Mouse (Mus musculus): Measurements from ENCODE around the gene Mlst8.

DNA sequence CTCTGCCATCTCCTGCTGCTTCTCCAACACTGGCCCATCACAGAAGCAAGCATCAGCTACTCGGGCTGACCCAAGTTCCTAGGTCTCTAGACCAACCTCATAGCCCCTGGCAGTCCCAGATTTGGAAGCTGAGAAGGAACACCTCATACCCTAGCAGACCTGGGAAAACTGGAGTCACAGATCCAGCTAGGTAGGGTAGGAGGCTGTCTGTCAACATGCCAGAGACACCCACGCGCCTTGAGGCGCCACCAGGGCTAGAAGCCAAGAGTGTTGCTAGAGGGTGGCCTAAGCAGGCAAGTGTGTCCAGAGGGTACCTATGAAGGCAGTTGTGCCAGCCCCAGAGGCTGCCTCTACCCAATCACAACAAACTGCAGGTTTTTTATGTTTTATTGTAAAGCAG is 35.5 kb downstream of the Mlst8 start:
- TF ChIP-seq CTCF (IDR thresholded peaks at IDR 0.05; ENCODE audit: borderline replicate concordance, insufficient read depth, low read length) (no peak), POLR2A (IDR thresholded peaks at IDR 0.05; ENCODE audit: low read depth, low read length) (no peak)

Data from embryonic fibroblast, embryonic 13.5 days (primary cell).